Mouse (Mus musculus) frontal cortex, adult (tissue): Measurements from ENCODE around the gene Kif21a.

Source experiments
- ATAC-seq: cut with Nextera tagmentation; 2 replicates; pipeline ENCODE4 v1.9.2; 2017; ENCODE audit warnings: mild to moderate bottlenecking, moderate library complexity, mixed read lengths; ENCODE audit not compliant: low TSS enrichment

Gene Kif21a

DNA sequence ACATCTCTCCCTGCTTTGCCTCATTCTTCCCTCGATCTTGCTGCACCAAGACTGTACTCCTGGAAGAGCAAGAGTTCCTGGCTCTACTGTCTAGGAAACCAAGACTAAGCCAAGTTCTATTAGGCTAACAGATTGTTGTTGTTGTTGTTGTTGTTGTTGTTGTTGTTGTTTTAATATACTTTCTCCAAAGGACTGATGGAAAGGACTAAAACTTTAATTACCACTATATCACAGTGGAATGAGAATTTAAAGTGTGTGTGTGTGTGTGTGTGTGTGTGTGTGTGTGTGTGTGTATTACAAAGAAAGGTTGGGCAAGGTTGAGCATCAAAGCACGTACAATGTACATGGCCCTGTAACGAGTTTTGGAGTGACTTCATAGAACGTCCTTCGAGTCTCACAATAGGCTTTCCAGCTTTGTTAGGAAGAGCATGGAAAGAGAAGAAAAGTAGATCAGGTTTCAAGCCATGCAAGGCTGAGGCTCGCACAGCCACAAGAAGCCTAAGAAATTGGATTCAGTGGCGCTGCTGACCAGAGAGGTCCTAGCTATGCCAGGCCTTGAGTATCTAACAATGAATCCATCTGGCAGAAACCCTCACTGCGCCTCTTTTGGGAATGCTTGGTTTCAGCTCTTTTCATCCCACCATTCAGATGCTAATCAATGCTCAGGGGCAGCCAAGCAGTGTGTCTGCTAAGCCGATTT, 31.4 kb downstream of the Kif21a start:
- ATAC-seq: peak; percentile 79

DNA sequence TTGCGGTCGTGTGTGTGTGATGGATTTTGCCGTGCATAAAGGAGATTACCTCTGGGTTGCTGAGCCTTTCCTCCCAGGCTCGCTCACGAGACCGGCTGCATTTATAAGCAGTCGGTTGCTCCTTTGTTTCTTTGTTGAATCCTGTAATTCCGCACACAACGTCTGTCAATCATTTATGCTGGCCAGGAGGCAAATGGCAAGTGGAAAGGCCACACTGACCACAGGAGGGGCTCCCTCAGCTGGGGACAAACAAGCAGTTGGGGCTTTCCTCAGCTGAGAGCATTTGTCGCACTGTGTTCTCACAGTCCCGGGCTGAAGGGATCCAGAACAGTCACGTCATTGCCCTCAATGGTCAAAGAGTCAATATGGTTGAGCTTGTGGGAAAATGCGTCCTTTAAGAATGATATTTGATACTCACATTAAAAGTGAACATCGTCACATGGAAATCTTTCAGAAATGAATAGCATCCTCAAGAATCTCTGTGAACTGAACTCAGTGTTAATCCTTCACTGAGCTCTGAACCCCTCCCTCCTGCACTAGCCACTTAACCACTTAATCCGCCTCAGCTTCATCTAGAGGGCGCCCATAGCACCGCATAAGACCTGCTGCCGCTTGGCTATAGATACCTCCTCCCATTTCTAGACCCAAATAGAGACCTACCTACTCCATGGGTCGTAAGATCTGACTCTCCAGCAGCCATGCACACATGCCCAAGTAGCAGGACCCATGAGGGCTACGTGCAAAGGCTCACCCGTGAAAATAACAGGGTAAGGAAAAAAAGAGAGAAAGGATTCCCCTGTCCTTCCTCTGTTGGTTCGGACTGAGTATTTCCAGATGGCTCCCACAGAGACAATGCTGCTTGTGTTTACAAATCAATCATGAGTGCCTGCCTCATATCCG, 32.2 kb downstream of the Kif21a start:
- ATAC-seq: peak; percentile 46; the same call in 1 of the 2 replicates

DNA sequence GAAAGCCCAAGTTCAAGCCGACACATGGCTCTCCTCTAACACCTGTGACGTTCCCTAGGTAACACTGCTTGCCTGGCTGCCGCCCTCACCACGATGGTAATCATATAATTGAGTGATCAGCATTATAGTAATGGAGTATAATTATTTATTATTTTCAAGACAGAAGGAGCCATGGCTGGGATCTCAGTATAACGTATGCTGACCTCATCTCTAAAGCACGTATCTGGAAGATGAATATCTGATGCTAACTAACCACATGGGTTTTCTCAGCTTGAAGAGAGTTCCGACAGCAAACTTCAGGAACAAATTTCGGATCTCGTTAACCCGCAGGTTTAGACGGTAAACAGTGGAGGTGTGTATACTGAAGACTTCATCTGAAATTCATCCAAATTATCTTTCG, 33.4 kb downstream of the Kif21a start:
- no peak for ATAC-seq

DNA sequence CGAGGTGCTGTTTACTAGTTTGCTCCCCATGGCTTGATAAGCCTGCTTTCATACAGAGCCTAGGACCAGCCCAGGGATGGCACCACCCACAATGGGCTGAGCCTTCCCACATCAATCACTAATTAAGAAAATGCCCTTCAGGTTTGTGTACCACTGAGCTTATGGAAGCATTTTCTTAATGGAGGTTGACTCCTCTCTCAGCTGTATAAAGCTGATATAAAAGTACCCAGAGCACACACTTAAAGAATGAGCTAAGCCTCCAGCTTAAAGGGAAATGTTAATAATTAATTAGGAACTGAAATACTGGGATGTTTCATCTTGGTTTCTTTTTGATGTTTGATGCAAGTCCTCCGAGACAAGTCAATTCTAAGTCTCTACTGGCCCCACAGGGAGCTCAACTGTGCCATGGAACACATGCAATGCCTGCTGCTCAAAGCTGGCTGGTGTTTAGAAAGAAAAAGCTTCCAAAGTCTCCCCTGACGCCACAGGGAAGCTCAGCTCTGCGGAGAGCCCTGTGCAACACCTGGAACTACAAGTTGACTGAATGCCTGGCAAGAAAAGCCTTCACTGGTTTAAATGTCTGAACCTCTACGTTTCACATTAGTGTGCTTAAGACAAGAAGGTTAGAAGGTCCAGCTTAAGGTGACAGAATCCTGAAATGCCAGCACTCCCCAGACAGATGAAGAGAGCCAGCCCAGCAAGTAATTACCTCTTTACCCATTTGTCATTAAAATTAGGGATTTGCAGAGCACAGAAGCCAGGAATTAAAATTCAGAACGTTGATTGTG, 36.8 kb downstream of the Kif21a start:
- ATAC-seq: no peak

DNA sequence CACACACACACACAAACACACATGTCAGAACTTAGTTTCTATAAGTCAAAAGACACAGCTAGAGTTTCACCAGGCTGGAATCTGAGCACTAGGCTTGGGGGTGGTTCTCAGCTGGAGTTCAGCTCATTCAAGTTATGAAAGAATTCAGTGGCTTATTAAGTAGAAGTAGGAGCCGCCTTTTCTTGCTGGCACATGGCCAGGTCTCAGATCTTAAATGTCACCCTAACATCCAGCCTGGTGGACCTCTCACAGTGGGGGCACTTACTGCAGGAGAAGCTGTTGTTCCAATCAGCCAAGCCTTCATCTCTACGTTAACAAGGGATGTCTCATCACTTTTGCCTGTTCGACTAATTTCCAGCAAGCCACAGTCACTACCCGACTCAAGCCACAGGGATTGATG, 39.5 kb downstream of the Kif21a start:
- ATAC-seq: no peak

DNA sequence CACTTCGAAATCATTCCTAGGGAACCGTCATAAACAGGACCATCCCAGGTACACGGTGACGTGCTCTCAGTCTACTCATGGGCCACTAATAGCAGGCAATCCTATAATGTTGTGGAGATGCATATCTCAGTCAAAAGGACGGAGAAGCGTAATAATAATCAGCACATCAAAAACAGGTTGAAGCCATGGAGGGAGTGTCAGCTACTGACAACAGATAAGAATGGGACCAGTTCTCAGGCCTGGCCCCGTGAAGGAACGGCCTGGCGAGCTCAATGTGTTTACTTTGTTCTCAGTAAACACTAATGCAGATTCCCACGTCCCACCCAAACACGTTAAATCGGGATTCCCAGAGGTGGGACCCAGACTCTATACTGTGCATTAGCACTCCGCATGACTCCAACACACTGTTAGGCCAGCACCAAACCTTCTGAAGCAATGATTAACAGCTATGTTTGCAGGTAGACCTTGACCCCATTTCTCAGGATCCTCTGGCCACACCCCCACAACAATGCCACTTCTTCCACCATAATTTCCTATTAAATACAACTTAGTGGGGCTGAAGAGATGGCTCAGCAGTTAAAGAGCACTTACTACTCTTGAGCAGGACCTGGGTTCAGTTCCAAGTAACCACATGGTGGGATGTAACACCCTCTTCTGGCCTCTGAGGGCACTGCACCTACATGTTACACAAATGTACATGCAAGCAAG, 42.5 kb downstream of the Kif21a start:
- ATAC-seq: no peak

DNA sequence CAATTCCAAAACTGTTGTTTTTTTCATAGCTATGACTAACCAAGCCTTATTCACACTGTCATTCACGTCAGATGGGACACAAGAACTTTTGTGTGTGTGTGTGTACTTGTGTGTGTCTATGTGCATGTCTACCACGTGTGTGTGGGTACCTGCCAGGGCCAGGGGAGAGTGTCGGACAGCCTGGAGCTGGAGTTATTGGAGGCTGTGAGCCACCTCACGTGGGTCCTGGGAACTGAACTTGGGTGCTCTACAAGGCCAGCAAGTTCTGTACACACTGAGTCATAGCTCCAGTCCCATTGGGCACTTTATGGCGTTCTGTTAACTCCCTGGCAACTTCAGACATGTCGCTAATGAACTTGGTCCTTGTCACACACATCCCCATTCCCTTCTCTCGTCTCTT, 45.0 kb downstream of the Kif21a start:
- ATAC-seq: no peak

DNA sequence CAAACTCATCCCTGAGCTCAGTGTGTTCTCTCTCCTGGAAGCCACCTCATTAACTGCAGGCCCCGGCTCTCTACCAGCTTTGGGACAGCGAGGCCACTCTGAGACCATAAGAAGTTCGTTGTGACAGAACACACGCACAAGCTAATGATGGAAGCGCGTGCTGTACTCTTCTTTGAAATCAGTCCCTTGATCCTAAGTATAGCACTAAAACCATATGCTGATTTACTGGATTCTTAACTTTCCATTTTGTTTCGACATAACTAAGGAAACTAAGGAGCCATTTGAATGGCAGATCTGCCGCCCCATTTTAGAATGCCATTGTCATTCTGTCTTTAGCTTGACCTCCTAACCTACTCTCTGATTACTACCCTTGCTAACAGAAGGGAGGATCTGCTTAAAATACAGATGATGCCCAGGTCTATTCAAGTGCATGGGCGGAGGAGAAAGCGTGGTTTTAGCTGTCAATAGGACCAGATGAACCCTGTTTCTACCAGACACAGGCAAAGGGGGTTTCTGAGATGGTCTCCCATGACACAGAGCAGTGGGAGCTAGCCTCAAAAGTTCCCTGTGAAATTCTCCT, 48.6 kb downstream of the Kif21a start:
- ATAC-seq: no peak

DNA sequence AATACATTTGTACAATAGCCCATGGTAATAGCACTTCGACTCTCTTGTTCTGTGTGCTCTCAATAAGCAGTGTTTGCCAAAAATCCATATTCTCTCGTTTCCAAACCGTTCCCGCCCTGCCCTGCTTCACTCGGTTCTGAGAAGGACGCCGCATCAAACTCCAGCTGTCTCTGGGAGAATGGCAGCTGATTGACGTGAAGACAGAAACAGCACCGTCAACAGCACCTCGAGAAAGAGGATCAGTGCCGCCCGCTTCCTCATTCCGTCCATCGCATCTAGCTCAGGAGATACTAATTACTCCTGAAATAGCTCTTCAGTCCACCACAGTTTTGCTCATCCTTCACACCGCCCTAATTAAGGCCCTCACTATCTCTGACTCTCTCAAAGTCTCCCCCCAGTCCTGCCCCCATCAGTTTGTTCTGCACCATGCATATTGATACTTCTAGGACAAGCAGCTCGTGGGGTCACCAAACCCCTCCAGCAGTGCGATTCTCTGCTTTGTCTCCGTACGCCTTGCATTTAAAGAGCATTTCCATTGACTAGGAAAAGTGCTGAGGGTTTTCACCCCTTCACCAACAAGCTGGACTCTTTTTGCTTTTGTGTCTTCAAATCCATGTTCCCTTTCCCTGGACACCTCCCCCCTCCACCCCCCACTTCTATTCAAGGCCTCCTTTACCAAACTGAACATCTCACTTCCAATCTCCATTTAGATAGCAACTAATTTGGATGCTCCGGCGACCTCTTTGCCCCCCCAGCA, 49.3 kb downstream of the Kif21a start:
- peak; percentile 36 for ATAC-seq

DNA sequence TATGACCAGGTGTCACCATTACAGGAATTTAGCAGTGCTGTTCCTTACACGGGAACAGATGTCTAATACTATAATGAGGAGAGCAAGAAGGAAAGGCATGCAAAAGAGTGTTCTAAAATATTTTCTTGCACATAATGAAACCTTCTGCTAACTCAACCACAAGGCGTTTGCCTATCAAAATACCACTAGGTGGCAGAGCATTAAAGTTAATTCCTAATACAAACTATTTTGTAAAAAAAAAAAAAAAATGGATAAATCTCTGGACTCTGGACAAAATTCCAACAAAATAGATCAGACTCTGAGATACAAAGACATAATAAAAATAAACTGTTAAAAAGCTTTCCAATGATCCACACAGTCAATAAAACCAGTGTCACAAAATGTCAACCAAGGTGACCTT, 56.9 kb downstream of the Kif21a start:
- ATAC-seq: no peak

DNA sequence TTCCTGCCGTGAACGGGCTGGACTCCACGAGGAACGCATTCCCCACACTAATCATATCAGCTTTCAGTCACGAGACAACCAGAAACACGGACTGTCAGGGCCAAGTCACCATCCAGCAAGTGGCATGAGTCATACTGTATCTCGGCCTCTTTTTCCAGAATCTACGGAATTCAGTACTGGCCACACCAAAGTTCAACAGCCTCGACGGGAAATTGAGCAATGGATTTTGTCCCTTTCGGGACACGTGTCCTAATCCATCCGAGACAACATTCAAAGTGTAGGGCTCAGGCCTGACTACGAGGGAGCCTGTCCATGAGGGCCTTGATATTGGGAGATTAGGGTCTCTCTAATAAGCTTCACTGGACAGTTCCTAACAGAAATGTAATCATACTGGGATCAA, 57.4 kb downstream of the Kif21a start:
- ATAC-seq: no peak

DNA sequence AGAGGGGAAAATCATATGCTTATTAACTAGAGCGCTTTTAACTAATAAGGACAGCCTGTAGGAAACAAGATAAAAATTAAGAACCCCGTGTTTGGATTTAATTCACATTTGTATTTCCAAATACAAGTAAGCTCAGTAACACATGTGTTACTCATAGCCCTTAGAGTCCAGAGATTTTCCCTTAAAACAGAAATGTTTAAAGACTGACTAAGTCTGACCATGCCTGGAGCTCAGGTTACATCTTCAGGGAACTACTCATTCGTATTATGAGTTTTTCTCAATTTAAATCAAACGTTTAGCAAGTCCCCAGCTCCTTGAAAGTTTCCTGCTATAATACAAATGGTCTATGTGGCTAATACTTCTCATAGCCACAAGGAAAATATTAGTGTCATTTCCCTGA, 57.9 kb downstream of the Kif21a start:
- ATAC-seq: no peak

DNA sequence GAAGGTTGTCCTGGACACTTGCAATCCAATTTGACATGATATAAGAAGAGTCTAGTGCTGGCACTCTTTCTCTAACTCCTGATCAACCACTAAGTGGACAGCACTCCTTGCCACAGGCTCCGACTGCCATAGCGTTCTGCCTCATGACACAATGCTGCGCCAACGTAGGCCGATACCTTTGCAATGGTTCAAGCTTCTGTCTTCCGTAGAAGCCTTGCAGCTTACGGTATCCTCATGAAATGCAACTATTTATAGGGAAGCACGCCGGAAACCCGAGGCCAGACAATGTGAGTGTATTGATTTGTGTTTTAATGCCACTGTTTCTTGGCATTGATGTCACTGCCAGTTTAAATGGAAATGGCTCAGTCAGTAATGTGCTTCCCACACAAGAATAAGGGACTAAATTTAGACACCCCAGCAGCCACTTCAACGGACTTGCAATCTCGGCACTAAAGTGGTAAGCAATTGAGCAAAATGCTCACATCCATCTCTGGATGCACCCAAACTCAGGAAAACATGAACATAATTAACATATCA, 62.0 kb downstream of the Kif21a start:
- ATAC-seq: peak; percentile 76

DNA sequence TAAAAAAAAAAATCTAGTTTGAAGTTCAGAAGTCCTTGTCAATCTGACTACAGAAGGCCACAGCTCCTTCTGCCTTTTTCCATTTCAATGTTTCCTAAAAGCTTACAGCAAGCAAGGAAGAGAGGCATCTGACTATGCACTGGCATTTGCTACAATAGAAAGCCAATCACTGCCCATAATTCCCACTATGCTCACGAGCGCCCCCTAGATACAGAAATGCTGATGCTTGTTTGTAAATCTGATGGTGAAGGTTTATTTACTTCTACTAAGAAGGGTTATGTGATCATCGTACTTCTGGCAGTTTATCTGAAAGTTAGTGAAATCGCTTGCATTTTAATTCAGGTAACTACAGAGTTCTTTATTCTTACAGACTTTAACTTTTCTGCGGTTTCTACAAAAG, 73.8 kb downstream of the Kif21a start:
- no peak for ATAC-seq

DNA sequence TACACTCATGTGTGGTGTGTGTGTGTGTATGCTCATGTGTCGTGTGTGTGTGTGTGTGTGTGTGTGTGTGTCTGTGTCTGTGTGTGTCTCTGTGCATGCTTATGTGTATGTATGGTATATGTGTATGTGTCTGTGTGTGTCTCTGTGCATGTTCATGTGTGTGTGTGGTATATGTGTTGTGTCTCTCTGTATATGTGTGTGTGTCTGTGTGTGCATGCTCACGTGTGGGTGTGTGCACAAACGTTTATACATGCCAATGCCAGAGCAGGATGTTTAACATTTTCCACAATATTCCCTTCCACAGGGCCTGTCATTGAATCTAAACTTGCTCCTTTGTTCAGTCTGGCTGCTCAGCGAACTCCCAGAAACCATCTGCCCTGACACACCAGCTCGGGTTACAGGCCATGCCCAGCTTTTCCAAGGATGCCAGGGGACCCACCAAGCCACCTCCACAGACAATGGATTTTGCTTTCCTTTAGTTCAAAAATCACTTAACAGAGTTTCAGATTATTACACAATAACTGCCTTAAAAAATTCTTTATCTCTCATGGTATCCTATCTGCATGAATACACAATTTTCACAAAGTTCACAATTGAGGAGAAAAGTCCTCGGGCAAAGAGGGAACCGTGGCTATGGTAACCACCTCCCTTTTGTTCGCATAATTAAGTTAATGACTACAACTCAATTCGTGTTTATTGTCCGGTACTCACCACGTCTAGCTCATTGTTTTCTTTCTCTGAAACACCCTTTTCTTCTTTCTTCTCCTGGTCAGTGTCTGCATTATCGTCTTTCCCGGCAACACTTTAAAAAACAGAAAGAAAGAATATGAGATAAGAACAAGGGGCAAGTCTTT, 77.6 kb downstream of the Kif21a start:
- ATAC-seq: no peak

DNA sequence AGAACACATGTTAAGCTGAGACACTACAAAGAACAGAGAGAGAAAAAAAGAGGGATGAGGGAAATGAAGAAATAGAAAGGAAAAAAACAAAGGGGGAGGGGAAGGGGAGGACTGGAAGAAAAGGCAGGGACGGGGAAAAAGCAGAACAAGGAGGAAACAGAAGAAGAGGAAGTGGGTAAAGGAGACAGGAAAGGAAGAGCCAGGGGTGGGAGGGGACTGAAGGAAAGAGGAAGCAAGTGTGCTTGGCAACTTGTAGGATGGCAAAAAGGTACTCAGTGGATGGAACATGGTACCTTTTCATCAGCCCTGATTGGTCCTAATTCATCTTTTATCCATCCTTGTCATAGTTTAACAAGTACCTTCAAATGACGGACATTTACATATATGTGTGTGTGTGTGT, 86.4 kb downstream of the Kif21a start:
- no peak for ATAC-seq

DNA sequence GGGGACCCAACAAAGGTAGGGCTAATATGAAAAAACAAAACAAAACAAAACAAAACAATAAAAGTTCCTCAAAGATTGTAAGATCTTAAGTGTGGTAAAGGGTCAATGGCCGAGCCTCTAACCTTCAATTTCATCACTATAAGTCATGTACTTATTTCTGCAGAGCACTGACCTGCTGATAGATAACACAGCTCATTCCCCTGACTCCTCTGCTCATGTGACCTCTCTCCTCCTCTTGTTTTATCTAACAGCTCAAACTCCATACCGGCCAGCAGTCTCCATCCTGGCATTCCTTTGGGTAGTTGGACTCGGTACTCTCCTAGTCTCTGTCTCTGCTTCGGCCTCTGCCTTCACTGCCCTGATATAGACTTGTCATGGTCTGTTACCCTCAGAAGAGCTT, 87.2 kb downstream of the Kif21a start:
- ATAC-seq: no peak

DNA sequence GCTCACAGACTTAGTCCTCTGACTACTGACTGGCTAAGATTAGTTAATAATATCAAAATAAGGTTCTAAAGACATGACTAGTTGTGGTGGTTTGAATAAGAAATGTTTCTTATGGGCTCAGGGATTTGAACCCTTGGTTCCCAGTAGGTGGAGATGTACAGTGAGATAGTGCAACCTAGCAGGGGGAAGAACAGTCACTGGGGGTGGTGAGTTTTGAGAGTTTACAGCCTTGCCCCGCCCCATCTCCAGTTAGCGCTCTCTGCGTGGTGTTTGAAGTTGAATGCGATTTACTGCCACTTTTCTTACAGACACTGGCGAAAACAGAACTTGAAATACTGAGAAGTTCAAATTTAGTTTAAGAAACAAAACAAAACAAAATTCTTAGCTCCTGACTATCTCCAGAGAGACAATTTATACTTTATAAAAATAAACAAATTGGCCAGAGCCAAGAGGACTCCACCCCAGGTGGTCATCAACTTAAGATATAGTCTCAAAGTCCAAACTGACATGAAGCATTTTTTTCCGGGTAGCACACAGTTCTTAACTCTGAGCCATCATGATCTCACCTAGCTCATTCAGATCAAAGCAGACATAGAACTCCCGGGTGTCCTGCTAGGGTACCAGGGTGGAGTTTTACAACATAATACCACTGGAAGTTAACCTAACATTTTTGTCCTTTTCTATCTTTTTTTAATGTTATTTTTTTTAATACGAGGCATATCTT, 88.8 kb downstream of the Kif21a start:
- ATAC-seq: no peak

DNA sequence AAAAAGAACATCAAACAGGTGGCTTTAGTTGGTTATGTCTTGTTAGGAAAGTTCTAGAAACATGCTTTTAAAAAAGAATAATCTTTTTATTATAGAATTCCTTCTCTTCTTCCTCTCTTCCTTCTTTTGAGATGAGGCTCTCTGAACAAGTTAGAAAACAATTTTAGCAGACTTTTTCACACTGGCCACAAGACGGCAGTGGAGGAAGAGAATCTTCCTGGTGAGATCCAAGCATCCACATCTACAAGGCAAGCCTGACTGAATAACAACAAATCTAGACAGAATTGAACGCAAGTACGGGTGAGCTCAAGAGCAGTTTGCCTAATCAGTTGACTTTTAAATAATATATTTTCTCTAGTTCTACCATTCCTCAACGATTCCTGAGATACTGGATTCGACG, 98.4 kb downstream of the Kif21a start:
- ATAC-seq: peak; percentile 65; the same call in 1 of the 2 replicates
